Mouse (Mus musculus) WW6 (cell line): Measurements from ENCODE around the gene Arhgap23.
A peak's percentile ranks its signal among the peaks of the same experiment; 100 is the strongest.

ENCODE experiments used
- DNase-seq: peaks from one replicate; pipeline ENCODE4 v3.0.0-alpha.2; 2013; ENCODE audit warnings: low read depth, low spot score

Arhgap23 gene

DNA sequence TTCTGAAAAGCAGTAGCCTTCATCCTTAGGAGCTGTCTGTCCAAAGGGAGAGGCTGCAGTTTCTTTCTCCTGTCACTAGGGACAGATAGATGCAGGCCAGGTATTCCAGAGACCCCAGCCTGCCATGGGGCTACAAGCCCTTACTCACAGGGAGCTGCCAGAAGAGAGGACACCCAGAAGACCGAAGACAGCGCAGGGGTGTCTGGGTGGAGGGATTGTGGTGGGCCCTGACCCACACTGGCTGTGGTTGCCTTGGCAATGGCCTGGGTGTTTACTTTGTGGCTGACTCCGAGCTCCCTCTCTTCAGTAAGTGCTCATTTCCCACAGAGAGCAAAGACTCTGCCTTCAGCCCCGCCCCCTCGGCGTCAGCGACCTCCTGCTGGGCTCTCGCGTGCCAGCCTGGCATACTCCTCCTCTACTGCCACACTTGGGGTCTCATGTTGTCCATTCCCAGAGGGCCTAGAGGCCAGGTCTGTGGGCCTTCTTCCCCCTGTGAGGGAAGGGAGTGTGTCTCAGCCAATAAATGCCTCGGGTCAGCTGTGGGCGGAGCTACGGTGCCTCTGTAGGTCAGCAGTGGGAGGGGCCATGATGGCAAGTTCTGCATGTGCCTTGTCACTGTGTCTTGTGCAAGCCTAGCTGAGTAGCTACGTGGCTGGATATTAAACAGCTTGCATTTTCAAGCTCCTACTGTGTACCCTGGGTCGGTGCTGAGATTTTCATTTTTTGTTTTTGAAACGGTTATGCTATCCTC lies 19.5 kb downstream of the Arhgap23 start:
- peak; percentile 71 for DNase-seq

DNA sequence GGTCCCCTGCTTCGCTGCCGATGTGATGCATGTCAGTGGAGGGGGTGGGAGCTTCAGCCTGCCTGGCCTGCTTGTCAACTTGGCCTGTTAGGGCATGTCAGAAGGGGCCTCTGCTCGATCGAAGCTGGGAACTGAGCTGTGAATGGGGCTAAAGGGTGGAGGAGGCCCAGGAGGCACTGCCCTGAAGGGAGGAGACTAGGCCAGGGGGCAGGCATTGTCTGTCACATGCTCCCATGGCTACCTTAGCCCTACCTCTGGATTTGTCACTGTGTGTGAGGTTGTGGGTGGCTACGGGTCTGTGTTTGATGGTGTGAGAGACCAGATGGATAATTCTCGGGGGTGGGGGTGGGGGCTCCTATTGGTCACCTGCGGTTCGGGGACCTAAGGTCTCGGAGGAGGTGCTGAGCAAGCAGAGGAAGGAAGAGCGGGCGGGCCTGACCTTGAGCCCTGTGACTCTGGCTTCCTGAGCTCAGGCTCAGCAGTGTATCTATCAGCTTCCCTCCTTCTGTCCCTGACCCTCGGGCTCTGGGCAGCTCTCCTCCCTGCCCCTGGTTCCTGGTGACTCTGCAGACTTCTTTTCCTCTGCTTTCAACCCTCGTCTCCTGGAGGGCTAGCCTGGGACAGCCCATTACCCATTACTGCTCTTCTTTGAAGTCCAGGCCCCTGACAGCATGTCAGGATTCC lies 20.6 kb downstream of the Arhgap23 start:
- no peak for DNase-seq

DNA sequence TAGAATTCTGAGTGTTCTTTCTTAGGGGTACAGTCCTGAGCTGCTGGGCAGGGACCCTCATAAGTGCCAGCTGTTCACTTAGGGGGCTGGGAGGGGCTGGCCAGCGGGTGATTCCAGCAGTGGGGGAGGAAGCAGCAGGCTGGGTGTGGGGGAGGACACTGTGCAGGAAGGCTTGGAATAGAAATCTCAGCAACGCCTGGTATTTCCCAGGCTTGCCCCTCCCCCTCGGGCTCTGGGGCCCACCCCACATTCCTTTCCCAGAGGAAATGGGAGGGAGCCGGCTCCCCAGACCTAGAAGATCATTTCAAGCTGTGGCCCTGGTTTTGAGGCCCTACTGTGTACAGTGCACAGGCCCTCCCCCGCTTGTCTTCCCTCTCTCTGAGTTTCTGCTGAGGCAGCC lies 22.4 kb downstream of the Arhgap23 start:
- DNase-seq = no peak

DNA sequence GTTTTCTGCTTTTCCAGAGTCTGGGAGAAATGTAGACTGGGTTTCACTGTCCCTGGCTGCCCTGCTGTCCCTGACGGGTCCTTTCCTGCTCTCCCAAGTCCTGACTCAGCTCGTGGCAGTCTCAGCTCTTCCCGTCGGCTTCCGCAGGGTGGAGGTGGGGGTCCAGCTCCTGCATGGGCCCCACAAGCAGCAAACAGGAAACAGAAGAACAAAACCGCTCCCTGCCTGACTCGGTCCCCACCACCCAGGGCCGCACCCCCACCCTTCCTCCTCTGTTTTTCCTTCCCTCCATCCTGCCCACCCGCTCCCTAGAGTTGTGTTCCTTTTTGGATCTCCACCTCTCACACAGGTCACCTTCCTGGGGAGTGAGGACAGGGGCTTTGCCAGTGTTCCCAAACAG lies 23.5 kb downstream of the Arhgap23 start:
- no peak for DNase-seq

DNA sequence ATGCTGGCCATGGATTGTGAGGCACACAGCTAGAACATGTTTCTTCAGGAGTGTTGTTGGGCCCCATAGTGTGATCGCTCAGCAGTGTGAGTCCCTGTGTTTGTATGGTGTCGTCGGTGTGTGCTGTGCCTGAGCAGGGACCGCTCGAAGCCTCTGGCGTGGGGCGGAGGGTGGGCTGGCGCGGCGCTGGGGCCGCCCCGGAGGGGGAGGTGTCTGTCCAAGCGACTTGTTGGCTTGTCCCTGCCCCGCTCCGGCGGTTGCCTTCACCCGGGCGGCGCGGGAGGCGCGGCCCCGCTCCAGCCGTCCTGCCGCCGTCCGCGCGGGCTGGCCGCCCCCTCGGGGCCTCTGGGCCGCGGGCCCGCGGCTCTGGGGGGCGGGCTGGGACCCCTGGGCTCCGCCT lies 24.6 kb downstream of the Arhgap23 start:
- no peak for DNase-seq

DNA sequence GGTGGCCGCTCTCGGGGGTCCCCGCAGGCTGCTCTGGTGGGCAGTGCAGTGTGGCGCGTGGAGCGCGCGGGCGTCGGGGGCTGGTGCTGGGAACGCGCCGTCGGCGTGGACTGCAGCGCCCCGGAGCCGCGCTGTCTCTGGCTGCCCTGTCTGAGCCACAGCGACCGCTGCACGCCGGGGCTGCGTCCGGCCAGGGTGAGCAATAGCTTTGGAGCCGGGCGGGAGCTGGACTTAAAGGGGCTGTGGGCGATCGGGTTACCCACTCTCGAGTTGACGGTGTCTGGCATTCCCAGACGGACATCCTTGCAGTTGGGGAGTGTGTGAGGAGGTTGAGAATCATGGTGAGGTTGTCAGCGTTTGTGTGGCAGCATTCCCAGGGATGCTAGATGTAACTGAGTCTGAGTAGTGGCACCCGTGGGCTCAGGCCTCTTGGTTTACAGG lies 25.1 kb downstream of the Arhgap23 start:
- DNase-seq = no peak

DNA sequence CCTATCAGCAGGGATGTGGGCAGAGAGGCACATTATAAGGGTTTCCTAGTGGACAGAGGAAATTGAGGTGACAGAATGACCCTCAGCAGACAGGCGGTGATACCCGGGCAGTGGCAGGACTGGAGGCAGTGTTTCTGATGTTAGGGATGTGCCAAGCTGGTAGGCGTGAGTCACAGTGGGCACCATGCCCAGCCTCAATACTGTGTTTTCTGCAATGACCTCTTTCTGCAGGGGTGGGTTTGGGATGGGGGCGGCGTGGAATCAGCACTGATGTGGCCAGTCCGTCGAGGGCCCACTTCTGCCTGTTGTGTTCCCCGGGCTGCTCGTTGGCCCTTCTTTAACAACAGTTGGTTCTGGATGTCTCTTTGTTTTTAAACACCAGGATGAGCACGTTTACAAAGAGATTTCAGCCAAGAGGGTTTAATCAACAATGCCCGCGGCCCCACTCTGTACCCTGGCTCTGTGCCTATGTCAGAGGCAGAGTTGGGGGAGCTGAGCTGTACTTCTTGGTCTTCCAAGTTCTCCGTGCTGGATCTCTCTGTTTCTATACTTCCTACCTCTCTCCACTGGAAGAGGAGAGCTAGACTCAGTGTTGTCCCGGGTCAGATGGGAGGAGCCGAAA lies 25.8 kb downstream of the Arhgap23 start:
- no peak for DNase-seq

DNA sequence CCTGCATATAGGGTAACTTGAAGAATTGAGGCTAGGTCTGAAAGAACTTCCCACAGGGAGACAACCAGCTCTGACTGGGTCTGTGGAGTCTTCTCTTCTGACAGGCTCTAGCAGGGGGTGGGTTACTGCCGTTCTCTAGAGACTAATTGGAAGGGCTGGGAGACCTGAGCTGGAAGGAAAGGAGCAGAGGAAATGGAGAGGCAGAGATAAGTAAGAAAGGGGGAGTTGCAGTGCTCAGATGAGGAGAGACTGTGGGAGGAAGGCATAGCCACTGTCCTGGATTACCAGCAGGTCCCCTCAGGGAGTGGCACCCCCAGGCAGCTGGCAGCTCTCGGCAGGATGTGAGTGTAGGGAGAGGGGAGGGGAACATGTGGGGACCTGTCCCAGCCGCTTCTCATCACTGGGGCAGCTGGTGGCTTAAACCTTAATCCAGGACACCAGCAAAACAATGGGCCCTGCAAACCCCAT lies 26.4 kb downstream of the Arhgap23 start:
- DNase-seq = no peak

DNA sequence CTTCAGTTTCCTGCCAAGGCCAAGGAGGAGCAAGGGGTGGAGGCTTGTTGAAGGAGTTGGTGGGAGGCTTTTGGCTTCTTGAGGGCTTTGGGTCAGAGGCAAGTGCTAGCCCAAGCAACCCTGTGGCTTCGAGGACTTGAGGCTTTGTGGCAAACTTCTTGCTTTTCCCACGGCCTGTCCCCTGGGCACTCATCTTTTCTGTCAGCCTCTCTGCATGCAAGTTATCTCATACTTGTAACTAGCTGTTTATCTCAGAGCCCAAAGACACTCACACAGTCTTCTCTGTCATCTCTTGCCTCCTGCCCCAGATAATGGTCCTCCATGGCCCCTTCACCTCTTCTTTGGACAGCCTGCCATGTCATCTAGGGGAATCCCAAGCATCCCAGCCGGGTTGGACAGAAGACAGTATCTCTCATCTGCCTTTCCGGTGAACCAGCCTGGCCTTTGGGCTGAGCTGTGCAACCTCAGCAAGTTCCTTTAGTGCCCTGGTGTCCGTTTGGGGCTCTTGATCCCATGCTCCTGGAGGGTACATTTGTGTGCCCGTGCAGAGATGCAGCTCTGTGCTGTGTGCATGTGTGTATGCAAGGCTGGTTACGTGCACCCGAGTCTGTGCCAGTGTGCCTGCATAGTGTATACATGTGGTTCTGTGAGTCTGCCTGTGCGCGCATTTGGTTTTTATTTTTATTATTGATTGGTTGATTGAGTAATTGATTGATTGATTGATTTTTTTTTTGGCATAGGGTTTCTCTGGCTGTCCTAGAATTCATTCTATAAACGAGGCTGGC lies 27.8 kb downstream of the Arhgap23 start:
- DNase-seq = no peak

DNA sequence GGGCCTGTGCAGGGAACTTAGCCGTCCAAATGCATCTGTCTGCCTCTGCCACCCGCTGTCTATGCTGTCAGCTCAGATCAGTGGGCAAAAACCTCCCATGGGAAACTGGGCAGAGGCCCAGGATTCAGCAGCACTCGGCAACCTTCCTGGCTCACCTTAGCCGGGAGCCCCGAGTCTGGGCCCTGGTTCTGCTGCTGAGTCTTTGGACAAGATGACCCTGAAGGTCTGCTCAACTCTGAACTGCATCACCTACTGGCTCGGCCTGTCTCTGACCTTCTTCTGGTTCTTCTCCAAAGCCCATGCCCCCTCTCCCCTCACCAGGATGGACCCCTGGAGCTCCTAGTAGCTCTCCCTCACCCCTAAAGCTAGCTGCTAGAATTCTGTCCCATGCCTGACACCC lies 30.3 kb downstream of the Arhgap23 start:
- DNase-seq = no peak

DNA sequence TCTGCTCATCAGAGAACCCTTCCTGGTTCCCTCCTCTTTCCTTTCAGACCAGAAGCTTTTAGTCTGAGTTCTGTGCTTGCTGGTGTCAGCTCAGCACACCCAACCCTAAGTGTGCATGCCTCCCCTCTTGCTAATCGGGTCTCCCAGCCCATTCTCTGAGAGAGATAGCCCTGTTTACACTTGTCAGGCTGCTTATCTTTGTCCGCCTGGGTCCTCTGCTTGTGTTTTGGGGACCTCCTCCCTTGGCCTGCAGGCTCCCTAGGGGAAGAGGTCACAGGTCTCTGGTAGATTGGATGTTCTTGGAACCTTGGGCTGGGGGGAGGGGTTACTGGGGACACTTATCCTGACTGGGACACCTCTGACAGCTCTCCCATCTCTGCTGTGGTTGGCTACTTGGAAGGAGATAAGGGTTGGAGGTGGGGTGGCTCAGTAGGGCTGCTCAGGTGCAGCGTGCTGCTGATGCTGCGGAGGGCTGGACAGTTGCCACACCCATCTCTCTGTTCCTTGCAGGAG lies 30.7 kb downstream of the Arhgap23 start:
- no peak for DNase-seq

DNA sequence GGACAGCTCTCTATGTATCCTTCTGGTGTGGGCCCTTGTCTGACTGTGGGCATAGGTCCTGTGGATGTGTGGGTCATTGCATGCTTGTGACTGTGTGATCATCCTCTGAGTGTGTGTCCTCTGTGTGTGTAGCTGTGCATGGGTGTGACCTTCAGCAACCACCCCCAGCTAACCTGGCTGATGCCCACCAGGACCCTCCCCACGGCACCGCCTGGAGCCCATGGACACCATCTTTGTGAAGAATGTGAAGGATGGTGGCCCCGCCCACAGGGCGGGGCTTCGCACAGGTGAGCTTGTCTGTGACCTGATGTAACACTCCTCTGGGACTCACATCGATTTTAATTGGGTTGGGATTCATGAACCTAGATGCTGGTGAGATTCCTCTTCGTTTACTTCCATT lies 32.6 kb downstream of the Arhgap23 start:
- no peak for DNase-seq

DNA sequence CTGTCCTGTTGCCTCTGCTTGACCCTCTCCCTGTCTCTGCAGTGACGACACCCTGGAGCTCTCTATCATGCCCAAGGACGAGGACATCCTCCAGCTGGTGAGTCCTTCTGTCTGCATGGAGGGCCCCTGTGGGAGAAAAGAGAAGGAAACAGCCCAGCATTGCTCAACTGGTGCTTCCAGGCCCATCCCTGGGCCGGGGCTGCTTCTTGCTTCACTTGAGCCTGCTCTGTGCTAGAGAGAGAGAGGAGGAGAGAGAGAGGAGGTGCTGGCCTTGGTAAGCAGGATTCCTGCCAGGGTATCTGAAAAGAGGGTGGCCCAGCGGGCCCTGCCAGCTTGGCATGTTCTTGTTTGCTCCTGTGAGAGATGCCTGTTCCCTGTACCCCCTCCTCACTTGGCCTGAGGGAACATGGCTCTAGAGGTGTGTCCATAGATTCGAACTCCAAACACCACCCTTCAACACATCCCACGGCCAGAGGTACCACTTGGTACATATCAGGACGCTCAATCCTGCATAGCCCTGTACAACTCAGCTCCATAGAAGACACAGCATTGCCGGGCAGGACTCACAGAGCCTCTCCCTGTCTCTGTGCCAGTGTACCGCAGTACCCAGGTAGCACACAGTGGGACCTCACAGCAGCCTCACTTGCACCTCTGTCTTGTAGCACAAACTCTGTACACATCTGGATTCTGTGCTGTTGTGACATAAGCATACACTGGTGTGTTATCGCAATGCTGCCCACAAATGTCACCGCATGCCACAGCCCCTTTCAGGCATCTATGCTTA lies 33.5 kb downstream of the Arhgap23 start:
- DNase-seq = no peak

DNA sequence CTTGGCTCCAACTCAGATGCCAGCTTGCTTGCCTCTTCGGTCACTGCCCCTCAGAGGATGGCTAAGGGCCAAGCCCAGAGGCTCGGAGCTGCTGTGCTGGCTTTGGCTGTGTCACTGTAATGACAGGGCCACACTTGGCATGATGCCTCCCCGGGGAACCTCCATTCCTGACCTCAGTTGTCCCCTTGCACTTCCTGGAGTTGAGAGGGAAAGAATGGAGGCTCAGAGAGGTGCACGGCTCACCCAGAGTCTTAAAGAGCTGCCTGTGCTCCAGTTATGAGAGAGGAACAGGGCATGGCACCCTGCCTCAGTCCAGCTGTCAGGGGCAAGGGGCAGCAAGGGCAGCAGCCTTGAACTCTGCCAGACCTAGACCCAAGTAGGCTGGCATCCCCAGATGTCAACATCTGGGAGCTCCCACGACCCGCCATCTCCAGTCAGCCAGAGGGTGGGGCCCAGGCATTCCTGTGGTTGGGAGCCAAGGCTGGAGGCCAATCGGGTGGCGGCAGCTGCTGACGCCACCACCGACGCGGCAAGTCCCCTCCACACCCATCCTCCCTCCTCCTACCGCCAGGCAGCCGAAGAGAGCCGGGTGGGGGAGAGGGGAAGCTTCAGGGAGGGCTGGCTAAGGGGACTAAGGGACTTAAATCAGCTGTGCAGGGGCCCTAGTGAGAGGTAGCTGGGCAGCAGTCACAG lies 34.4 kb downstream of the Arhgap23 start:
- no peak for DNase-seq

DNA sequence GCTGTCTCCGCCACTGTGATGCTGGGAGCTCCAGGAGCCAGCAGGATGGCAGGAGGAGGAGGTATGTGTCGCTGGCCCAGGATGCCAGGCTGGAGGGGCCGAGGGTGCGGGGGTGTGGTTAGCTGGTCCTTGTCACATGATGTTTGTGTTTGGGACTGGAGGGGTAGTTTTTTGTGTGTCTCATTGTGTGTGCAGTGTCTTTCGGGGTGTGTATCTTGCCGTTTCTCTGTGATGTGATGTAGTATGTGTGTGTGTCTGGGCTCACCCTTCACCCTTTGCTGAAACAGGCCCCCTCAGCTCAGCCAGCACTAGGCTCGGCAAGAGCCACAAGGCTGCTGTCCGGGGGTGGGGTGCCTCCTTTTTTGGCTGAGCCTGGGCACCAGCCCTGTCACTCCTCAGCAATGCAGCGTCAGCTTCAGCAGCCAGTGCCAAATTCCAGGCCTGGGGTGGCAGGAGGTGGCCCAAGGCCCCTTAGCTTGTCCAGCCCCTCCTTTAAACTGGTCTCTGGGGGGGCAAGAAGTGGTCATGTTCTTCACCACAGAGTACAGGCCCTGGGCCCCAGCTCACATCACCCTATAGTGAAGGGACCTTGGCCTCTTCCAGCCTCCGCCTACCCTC lies 35.1 kb downstream of the Arhgap23 start:
- no peak for DNase-seq

DNA sequence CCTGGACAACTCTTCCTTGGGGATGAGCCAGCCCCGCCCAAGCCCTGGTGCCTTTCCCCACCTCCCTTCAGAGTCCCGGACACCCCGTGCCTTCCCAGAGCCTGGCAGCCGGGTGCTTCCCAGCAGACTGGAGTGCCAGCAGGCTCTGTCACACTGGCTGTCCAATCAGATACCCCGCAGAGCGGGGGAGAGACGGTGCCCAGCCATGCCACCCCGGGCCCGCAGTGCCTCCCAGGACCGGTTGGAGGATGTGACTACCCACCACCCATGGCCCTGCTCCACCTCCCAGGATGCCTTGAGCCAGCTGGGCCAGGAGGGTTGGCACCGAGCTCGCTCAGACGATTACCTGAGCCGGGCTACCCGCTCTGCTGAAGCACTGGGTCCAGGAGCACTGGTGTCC lies 36.3 kb downstream of the Arhgap23 start:
- DNase-seq = no peak

DNA sequence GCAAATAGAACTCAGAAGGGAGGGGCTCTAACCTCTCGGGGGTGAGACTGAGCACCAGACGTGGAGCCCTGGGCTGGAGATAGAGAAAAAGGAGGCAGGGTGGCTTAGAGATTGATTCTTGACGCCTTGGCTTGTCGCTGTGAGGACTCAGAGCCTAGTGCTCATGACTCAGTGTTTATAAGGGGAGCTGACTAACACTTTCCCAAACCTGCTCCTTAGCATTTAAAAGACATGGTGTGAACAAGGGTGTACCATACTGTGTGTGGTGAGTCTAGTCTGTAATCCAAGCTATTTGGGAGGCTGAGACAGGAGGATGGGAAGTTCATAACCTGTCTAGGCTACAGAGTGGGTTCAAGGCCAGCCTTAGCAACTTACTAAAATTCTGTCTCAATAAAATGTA lies 41.8 kb downstream of the Arhgap23 start:
- no peak for DNase-seq

DNA sequence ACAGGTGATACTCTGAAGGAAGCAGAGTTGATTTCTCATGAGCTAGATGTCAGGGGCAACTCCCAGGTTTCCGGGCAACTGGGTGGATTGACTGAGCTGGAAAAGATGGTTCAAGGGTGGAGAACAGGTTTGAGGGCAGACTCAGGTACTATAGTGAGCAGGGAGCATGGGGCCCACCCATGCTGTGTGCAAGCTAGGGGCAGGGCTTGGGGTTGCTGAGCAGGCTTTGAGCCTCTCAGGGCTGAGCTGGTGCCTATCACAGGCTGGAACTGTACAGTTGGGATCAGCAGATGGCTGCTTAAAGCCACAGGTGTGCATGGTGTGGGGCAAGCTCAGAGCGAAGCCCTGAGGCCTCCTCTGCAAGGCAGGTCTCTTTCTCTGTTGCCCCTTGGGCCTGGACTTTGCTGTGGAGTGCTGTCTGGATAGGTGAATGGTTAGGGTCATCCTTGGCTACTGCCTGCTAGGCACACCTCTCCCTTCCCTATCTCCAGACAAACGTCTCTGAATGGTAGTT lies 46.0 kb downstream of the Arhgap23 start:
- no peak for DNase-seq

DNA sequence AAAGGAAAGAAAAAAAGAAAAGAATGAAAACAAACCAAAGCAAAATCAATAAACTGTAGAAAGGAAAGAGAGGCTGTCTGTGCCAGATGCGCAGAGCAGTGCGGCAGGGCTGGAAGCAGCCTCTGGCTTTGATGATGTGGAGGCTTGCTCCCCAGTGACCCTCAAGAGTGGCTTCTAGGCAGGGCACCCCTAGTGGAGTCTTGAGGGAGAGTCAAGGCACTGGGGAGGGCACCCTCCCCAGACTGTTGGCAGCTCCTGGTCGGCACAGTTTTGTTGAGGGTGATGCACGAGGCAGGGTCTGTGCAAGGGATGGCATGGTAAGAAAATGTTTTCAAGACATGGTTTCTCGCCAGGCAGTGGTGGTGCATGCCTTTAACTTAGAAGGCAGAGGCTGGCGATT lies 47.2 kb downstream of the Arhgap23 start:
- no peak for DNase-seq

DNA sequence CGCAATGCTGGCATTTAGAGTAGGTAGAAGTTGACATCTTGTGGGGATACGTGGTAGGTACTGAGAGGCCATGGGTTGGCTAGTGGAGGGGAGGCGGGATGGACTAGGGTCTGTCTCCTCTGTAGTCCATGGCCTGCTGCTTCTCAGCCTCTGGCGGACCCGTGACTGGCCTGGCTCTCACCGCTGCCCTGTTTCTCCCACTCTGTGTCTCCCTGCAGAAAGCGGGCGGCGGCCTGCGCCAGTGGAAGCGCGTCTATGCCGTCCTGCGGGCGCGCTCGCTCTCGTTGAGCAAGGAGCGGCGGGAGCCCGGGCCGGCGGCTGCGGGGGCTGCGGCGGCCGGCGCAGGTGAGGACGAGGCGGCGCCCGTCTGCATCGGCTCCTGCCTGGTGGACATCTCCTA lies 47.8 kb downstream of the Arhgap23 start:
- no peak for DNase-seq
